Mouse (Mus musculus) ovary, postnatal 14 days (tissue): ENCODE data around the gene Fyb.
A peak's percentile ranks its signal among the peaks of the same experiment; 100 is the strongest.
"Not testable (repeated sequence)": the region's sequence is repeated elsewhere in the genome, so short reads cannot be mapped to it uniquely, and the experiment has no call there.

Experiments used
- DNase-seq: peaks from one replicate; pipeline ENCODE4 v3.0.0; 2022; ENCODE audit warnings: low spot score

Fyb gene

DNA sequence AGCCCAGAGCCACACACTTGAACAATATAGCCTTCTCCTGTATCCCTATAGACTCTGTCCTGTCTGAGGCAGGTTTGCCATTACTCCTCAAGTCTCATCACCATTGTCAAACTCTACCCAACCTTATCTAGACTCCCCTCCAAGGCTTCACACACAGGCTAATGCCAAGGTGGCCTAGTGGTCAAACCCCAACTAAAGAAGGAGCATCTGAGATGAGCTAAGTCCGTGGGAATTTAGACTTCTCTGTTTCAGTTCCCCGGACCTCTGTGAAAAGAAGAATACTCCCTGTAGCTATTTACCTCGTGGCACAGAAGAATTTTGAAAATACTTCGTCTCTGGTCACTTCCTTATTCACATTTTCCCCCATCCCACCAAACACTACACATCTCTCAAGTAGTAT, 39.5 kb downstream of the Fyb start:
- no peak for DNase-seq

DNA sequence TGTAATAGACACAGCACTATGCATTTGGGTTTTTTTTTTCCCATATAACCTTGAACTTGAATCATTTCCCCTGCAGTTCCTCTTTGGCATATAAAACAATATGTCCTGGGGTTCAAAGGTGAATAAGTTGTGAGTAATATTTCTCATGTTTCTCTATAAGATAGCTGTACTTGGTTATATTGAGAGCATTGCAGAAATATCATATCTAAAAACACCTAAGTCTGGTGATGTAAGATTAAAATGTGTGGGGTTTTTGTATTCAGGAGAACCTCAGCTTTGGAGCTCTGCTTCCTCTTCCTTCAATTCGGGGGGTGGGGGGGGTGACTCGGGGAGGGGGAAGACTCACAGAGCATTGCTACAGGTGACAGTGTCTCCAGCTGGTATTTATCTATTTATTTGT, 40.0 kb downstream of the Fyb start:
- no peak for DNase-seq

DNA sequence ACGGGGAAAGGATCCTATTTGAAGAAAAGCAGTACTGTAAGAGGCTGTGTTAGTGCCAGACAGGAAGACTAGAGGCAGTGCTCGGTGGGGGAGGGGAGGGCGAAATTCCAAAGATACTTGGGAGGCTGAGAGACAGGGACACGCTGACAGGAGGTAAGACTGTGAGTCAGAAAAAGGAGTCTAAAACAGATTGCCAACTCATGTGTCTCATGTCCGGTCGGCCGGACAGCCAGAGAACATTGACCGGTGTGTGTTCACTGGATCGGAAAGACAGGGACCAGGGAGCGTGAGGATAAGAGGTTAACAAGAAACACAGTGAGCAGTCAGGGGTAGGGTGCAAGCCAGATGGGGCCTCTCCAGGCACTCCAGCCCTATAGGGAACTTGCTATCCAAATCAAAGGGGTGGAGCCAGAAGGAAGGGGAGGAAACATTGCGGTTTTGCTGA, 42.3 kb downstream of the Fyb start:
- peak; percentile 50 for DNase-seq

DNA sequence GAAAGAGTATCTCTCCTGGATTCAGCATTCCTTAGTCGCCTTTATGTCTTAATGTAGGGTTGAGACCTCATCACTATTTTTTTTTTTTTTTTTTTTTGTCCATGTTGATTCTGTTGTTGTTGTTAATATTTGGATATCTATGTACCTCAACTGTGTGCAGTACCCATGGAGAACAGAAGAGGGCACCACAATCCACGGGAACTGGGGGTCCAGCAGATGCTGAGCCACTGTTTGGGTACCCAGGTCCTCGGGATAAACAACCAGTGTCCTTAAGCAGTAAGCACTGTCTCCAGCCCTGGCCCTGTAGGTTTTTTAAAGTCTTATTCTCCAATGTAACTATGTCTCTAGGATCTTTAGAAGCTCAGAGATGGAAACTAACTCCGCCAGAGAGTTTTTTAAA, 43.2 kb downstream of the Fyb start:
- no peak for DNase-seq

DNA sequence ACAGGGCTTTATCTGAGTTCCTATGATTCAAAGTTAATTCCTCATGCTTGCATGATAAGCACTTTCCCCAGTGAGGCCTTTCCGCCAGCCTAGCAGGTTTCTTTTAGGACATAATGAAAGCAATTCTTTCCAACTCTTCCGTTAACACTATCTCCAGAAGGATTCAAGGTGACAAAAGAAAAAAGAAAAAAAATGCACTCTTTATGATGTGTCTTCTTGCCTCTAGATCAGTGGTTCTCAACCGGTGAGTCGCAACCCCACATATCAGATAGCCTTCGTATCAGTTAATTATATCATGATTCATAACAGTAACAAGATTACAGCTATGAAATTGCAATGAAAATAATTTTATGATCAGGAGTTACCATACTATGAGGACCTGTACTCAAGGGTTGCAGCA, 45.3 kb downstream of the Fyb start:
- no peak for DNase-seq

DNA sequence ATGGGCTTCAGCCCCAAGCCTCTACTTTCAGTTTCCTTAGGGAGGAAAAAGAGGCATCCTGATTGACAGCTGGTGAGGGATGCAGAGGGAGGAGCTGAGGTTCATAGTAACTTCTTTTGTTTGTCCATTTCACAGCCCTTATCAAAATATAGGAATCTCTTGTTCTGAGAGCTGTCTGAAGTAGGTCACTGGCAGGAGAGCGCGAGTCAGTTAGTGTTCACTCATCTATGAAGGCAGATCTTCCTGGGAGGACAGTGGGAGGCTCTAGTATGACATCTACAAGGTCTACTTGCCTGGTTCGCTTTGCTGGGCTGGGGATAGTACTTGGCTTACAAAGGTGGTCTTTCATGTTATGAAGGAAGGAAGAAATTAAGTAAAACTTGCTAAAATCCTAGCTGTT, 46.0 kb downstream of the Fyb start:
- DNase-seq: no peak

DNA sequence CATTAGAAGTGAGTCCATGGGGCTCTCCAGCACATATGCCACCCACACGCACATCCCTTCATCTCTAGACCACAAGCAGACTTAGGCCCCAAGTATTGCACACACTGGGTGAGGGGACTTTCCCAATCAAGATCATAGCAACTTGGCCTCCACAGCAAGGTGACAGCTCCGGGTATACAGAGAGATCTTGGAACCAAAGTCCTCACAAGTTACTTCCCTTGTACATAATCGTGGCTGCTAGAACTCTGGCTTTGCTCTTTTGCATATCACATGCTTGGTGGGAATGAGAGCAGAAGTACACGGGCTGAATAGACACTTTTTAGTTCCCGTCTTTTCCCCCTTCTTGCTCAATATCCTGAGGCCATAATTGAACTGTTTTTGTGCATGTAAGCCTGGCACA, 46.4 kb downstream of the Fyb start:
- DNase-seq: no peak

DNA sequence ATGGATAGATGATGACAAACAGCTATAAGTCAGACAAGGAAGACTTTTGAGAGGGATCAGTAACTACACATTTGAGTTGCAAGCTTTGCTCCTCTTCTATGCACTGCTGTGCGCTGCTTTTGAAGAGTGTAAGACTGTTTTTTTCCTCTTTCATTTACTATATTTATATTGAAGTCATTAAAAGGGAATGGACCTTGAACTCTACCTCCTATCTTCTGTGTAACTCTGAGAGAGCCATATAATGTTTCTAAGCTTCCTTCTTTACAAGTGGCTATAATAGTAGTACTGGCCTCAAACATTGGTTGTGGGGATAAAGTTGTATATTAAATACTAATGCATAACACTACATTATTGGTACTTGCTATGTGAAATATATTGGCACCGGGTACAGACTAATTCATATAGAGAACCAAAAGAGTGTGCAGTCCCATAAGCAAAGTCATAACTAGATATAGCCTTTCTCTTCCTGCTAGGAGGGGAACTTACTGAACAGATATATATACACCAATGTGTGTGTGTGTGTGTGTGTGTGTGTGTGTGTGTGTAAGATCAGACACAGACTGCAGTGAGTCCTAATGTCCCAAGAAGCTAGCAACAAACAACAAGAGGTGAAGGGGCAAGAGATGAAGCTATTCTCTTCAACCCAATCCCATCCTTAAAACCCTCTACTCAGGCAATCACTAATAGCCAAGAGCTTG, 47.7 kb downstream of the Fyb start:
- DNase-seq: no peak

DNA sequence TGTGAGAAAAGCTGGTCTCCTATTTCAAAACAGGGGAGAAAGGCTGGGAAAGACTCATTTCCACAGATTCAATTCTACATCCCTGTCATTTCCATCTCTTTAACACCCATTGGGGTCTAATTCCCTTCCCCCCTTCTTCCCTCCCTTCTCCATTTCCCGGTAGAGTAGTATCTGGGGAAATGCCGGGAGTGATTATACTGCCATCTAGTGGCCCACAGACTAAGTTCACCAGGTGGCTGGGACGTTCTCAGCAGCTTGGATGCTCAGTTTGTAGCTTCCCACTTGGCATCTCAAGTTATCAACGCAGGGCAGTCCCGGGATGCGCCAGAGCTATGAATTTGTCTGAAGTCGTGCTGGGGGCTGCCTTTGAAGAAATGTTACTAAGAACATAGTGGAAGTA, 48.2 kb downstream of the Fyb start:
- peak; percentile 64 for DNase-seq

DNA sequence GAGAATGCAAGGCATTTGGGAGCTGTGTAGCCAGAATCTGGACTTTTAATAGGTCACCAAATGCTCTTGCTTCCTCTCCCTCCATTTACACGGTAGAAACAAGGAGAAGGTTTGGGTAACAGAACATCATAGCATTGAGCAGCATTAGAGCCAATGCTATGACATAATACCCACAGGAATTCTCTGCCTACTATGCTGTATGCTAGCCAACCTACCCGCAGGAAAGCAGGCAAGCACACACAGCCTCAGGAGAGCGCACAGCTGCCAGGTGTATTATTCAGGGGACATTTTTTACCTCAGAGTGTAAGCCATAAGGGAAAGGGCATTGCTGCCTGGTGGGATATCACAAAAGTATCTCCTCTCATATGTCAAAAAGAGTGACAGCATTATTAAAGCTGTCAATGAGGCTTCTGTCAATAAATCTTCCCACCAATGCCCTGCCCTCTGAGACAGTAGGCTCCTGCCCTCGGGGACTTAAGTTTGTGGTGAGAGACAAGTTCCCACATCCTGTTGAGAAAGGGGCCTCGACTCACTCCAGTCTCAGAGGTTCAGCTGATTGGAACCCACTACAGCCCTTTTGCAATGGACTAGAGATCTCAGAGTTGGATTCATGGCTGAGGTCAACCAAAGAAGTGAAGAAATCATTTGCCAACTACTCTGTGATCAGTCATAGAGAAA, 51.8 kb downstream of the Fyb start:
- no peak for DNase-seq

DNA sequence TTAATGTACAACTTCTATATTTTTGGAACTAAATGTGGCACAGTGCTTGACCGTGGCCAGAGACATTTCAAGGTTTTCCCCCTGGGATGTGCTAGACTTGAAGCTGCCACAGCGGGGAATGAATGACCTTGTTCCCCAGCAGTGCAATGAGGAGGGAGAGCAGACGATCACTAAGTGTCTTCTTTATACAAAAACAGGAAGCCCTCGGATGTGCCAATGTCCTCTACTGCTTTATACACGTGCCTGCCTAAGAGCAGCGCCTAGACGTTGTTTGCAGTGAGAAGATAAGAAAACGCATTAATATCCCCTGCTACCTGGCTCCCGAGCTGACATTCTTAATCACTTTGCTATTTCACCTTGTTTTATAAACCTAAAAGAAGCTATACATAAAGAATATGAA, 55.3 kb downstream of the Fyb start:
- no peak for DNase-seq

DNA sequence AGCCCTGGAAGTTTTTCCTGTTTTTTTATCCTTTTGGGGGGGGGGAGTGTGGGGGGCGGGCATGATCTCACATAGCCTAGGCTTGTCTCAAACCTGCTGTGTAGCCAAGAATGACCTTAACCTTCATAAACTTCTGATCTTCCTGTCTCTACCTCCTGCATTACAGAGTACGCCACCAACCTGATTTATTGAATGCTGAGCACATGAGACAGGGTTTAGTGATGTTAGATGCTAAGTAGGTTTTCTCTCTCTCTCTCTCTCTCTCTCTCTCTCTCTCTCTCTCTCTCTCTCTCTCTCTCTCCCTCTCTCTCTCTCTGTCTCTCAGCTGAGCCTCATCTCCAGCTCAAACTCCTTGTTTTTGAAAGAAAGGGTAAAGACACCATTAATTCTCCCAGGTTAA, 56.0 kb downstream of the Fyb start:
- DNase-seq: no peak

DNA sequence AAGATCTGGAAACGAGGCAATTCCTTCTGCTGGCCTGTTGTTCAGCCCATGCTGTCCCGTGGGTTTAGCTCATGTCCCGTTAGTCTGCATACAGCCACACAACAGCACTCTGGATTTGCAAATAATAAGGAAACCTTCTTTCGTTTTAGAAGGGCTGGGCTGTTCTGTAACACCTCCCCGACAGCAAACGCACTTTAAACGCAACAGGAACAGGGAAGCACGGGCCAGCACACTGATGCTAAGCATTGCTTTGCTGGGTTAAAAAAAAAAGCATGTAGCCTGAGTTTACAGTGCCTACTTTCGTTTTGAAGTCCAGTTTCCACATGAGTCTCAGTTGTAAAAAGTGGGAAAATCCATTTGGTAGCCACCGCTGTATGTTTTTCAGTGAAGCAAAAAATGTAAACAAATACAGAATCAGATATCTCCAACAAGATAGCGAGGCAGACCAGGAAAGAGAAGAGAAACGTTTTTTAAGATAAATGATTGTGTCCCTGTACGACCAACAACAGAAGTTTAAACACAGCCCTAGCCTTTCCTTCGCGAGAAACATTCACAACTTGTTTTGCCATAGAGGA, 56.6 kb downstream of the Fyb start:
- no peak for DNase-seq

DNA sequence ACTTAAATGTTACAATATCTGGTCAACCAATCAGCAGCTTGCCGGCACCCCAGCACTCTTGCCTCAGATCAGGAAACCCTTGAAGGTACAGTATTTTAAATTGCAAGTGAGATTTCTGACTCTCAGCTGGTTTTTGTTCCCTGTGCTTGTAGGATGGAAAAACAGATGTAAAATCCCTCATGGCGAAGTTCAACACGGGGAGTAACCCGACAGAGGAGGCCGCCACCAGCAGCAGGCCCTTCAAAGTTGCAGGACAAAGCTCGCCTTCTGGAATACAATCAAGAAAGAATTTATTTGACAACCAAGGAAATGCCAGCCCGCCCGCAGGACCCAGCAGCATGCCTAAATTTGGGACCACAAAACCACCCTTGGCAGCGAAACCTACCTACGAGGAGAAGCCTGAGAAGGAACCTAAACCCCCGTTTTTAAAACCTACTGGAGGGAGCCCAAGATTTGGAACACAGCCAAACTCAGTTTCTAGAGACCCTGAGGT, 57.2 kb downstream of the Fyb start:
- DNase-seq: no peak

DNA sequence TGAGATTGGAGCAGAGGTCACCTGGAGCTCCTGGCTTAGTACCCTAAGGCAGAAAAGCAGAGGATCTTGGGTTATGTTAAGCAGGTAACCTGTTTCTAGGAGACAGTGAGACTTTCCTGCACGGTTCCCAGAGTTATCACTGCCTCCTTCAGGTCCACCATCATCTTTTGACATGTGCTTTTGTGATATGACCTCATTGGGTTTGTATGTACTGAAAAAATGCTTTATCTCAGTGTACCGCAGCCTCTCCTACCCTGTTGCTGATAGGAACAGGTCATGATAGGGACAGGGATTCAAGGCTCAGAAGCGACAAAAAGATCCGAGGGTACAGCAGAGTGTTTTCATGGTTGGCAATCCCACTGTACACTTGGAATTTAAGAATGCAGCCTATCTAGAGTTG, 62.0 kb downstream of the Fyb start:
- DNase-seq: no peak

DNA sequence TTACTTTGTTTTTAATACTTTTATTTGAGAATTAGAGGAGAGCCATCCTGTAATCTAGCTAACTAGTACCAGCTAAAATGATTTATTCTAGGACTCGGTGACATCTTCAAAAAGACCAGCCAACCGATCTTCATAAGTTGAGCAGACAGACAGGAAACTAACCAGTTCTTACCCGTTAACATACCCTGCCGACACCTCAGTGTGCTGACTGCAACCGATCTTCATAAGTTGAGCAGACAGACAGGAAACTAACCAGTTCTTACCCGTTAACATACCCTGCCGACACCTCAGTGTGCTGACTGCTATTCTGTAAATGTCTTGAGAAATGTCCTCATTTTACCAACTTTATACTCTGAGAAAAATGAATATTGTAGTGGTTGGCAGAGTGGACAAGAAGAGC, 63.7 kb downstream of the Fyb start:
- not testable (repeated sequence) for DNase-seq

DNA sequence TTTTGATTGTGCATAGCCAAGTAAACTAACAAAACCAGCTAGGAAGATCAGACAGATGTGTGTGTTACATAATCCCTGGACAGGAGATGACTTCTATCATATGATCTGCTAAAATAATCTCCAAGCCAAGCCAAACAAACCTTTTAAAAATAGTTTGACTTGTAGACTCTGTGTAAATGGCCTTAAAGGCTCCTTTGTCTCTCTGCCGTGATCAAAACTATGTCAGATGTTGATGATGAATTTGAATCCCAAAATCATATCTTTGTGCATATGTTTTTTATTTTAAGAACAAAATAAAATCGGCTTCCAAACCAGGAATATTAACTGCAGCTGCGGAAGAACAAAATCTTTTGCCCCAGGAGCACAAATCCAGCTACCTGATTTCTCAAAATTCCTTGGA, 64.9 kb downstream of the Fyb start:
- DNase-seq: no peak

DNA sequence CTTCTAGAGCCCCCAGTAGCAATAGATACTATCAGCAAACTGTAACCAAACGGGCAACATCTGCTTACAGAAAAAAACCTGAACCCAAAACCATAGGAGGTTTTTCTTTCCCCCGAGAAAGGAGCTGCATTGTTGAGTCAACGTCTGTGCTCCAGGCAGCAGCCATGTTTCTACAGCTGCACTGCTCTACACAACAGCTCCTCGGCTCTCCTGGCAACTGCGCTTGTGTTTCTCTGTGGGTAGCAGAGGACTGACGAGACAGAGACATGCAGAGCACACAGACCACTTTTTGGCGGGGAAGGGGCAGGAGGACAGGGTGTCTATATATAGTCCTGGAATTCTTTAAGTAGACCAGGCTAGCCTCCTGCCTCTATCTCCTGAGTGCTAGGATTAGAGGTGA, 65.5 kb downstream of the Fyb start:
- no peak for DNase-seq

DNA sequence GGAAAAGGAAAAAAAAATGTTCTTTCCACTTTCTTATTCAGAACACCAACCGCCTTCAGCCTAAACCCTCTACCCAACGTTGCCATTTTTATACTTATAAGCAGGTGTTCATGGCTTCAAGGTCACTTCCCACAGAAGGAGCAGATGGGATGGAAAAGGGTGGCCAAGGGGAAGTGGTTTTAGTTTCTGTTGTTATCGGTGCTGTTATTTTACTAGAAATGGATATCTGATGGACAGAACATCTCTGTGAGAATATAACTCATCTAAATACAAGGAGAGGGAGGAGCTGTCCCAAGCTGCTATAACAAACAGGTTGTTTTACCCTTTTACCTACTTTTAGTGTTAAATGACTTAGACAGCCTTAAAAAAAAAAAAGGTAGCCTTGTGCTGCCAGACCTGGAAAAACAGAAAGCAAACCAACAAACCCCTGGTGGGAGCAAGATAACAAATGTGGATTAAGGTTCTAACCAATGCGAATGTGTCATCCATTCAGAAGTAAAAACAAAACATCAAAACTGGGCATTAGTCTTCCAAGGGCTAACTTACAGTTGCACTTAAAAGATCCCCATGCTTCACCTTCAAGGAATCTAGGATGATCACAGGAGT, 68.3 kb downstream of the Fyb start:
- DNase-seq: no peak

DNA sequence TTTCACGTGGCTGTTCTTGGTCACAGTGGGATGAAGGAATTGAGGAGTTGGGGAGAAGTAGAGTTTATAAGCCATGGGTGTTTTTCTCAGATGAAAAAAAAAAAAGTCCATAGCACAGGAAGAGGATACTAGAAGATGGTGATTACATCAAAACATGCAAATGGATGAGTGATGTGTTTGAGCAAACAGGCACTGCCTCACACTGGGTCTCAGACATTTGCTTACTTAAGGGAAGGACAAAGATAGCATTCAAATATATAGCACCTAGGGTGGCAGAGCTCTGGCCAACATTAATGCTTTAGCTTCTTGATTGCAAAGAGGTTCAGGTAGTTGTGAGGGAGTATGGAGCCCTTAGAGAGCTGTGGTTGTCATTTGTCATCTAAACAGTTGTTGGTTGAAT, 68.9 kb downstream of the Fyb start:
- DNase-seq: no peak

DNA sequence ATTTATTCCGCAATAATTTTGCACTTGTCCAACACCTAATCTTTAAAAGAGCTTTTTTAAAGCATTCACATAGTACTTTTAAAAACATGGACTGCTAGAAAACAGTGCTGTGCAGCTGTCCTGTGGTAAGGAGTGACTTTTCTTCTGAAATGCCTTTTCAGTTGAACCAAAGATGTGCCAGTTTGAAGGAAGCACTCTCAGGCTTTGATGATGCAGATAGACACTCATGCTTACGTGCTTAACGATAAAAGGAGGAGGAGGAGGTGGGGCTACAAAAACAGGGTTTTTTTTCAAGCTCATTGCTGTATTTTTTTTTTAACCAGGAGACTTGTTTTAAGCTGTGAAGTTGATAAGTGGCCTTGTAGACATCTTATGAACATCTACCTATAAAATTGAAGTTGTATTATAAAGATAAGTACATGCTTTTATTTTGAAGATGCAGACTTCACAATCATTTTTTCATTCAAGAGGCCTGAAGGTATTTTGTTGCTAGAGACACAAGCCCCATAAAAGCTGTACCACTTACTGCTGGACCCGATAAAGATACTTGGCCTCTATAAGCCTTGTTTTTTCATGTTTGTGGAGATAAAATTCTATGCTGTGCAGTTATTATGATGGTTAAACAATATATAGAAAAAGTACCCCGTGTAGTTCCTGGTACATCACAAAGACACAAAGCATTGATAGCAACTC, 70.1 kb downstream of the Fyb start:
- no peak for DNase-seq

DNA sequence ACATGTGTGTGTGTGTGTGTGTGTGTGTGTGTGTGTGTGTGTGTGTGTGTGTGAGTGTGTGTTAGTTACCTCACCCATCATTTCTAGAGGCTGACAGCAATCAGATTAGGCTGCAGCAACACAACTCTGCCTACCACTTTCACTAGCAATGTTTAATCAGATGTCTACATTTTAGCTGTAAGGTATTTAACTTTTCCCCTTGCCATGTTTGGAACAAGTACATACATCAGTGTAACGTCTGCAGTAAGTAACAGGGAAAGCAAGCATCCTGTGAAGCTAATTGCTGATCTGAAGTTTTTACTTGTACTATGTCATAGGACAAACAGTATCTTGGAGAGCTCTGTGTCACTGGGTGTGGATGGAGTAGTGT, 70.6 kb downstream of the Fyb start:
- no peak for DNase-seq

DNA sequence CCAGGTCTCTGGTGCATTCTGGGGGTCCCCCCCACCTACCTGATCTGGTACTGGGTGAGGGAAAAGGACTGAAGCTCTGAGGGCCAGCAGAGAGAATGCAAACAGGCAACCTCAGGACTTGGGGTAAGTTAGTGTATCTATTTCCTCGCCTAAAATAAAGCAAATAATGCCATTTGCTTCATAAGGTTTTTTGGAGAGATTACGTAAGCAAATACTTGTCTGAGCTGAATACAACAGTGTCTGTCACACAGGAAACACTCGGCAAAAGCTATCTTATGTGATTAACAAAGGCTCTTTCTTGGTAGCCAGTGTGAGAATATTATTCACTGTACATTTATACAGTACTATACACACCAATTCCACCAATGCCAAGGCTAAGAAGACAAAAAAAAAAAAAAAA, 76.0 kb downstream of the Fyb start:
- DNase-seq: no peak
